Comparison of ENCODE assay signal across 13 mouse cellular contexts in the genomic region with DNA sequence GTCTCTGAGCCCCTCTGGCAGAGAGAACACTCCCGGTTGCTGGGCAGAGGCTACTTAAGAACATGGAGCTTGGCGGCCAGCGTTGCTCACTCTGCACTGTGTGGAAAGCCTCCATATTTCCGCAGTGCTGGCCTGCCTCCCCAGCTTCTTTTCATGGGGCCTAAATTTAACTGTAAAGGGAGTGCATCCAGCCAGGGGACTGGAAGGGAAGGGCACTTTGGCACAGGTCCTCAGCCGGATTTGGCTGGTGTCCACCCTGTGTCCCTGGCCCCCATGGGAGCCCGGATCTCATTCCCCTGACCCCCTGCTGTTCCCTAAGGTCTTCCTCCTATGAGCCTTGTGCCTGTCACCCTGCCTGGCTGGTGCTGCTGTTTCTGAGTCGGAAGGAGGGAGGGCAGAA. TPM values are rescaled to one million over a fixed set of nuclear protein-coding genes. Genes with fewer than 3 reads are reported as not detected.
DNase-seq lines count a peak whose midpoint lies in the region; ATAC-seq and TF ChIP-seq lines count a peak whose summit lies in the region.
"Had no signal": no experiment of that assay in that cellular context is flagged by ENCODE, and none has a peak within 500 bp of the region (broad histone marks: within the 10 kb centered on the region; RNA-seq: fewer than 3 reads in every experiment).

No protein-coding gene starts in this region.

- H3K4me2 ChIP-seq in hindbrain, embryonic 16.5 days (ENCODE audit: low read length) = no peak overlapping the region
- H3K4me2 ChIP-seq in hindbrain, embryonic 12.5 days (replicated peaks) = no peak overlapping the region
- no peak overlapping the region for H3K4me2 ChIP-seq in heart, embryonic 15.5 days
- no peak overlapping the region for H3K4me2 ChIP-seq in liver, embryonic 12.5 days
- H3K4me2 ChIP-seq in hindbrain, embryonic 11.5 days (replicated peaks; ENCODE audit: low read depth, low read length) = no peak overlapping the region
- H3K4me2 ChIP-seq: intestine, embryonic 15.5 days; midbrain, embryonic 15.5 days had no signal

- H3K36me3 ChIP-seq in hindbrain, embryonic 16.5 days (ENCODE audit: control insufficient read depth, insufficient read depth, low read length) = no peaks in the 10 kb centered on the region
- no peaks in the 10 kb centered on the region for H3K36me3 ChIP-seq in hindbrain, embryonic 12.5 days
- H3K36me3 ChIP-seq in heart, embryonic 15.5 days = no peaks in the 10 kb centered on the region
- H3K36me3 ChIP-seq in liver, embryonic 12.5 days = no peaks in the 10 kb centered on the region
- H3K36me3 ChIP-seq in hindbrain, embryonic 11.5 days (ENCODE audit: control insufficient read depth, insufficient read depth, low read length) = no peaks in the 10 kb centered on the region
- H3K36me3 ChIP-seq: intestine, embryonic 15.5 days; midbrain, embryonic 15.5 days had no signal

- WGBS in hindbrain, embryonic 16.5 days = 64% methylated on average over 7 of the region's 7 CpGs
- 82% methylated on average over 7 of the region's 7 CpGs for WGBS in hindbrain, embryonic 12.5 days
- WGBS in cerebellum, adult 2 months = 4% methylated on average over 7 of the region's 7 CpGs
- 54% methylated on average over 7 of the region's 7 CpGs for WGBS in heart, embryonic 15.5 days
- 68% methylated on average over 7 of the region's 7 CpGs for WGBS in liver, embryonic 12.5 days (ENCODE audit: insufficient replicate concordance)
- WGBS in hindbrain, embryonic 11.5 days = 84% methylated on average over 7 of the region's 7 CpGs

- TF ChIP-seq CTCF in cerebellum, adult 2 months (IDR thresholded peaks at IDR 0.05; ENCODE audit: borderline replicate concordance, insufficient read depth, low read depth, low read length) = no peak

- H3K4me1 ChIP-seq in hindbrain, embryonic 16.5 days (ENCODE audit: control insufficient read depth, insufficient read depth, low read depth, low read length) = no peaks in the 10 kb centered on the region
- peaks cover 9% of the 10 kb centered on the region for H3K4me1 ChIP-seq in hindbrain, embryonic 12.5 days
- H3K4me1 ChIP-seq in cerebellum, adult 2 months (ENCODE audit: control insufficient read depth, insufficient read depth, low read length) = peaks cover 64% of the 10 kb centered on the region
- peaks cover 29% of the 10 kb centered on the region for H3K4me1 ChIP-seq in heart, embryonic 15.5 days (replicated peaks)
- peaks cover 25% of the 10 kb centered on the region for H3K4me1 ChIP-seq in liver, embryonic 12.5 days
- H3K4me1 ChIP-seq in hindbrain, embryonic 11.5 days (replicated peaks; ENCODE audit: control insufficient read depth, insufficient read depth, low read length) = no peaks in the 10 kb centered on the region; the same call in 1 of the 2 replicates
- H3K4me1 ChIP-seq: midbrain, embryonic 15.5 days had no signal

- no peak overlapping the region for H3K27ac ChIP-seq in hindbrain, embryonic 16.5 days (ENCODE audit: low read depth, low read length)
- no peak overlapping the region for H3K27ac ChIP-seq in hindbrain, embryonic 12.5 days
- H3K27ac ChIP-seq in cerebellum, adult 2 months (ENCODE audit: insufficient read depth, low read length) = peak overlapping the region; percentile 83
- H3K27ac ChIP-seq in heart, embryonic 15.5 days = peak overlapping the region; percentile 68
- H3K27ac ChIP-seq in liver, embryonic 12.5 days = no peak overlapping the region
- H3K27ac ChIP-seq in hindbrain, embryonic 11.5 days (ENCODE audit: low read depth, low read length) = no peak overlapping the region
- H3K27ac ChIP-seq: intestine, embryonic 15.5 days; midbrain, embryonic 15.5 days had no signal

- no peak for TF ChIP-seq POLR2A in cerebellum, adult 2 months (IDR thresholded peaks at IDR 0.05; ENCODE audit: borderline replicate concordance, insufficient read depth, low read length)

- no peaks in the 10 kb centered on the region for H3K9me3 ChIP-seq in hindbrain, embryonic 16.5 days (ENCODE audit: control insufficient read depth, low read length)
- no peaks in the 10 kb centered on the region for H3K9me3 ChIP-seq in hindbrain, embryonic 12.5 days (replicated peaks)
- H3K9me3 ChIP-seq in heart, embryonic 15.5 days (replicated peaks) = no peaks in the 10 kb centered on the region
- no peaks in the 10 kb centered on the region for H3K9me3 ChIP-seq in liver, embryonic 12.5 days (replicated peaks)
- H3K9me3 ChIP-seq in hindbrain, embryonic 11.5 days (ENCODE audit: control insufficient read depth, low read length) = no peaks in the 10 kb centered on the region
- H3K9me3 ChIP-seq: intestine, embryonic 15.5 days; midbrain, embryonic 15.5 days had no signal

- no peaks in the 10 kb centered on the region; the same call in 1 of the 2 replicates for H3K27me3 ChIP-seq in hindbrain, embryonic 16.5 days (replicated peaks; ENCODE audit: control insufficient read depth, insufficient read depth, low read length)
- H3K27me3 ChIP-seq in hindbrain, embryonic 12.5 days = peaks cover 7% of the 10 kb centered on the region; the same call in 1 of the 2 replicates
- H3K27me3 ChIP-seq in cerebellum, adult 2 months (ENCODE audit: control insufficient read depth, insufficient read depth, low read length) = no peaks in the 10 kb centered on the region
- H3K27me3 ChIP-seq in heart, embryonic 15.5 days = no peaks in the 10 kb centered on the region
- H3K27me3 ChIP-seq in liver, embryonic 12.5 days (replicated peaks) = 0 out of 2 replicates have a peak, but pooled peaks cover 3% of the 10 kb centered on the region
- H3K27me3 ChIP-seq in hindbrain, embryonic 11.5 days (ENCODE audit: control insufficient read depth, insufficient read depth, low read length) = no peaks in the 10 kb centered on the region
- H3K27me3 ChIP-seq: intestine, embryonic 15.5 days had no signal

- H3K4me3 ChIP-seq in hindbrain, embryonic 16.5 days (ENCODE audit: low read length) = no peak overlapping the region
- no peak overlapping the region for H3K4me3 ChIP-seq in hindbrain, embryonic 12.5 days
- peak overlapping the region; percentile 6 for H3K4me3 ChIP-seq in cerebellum, adult 2 months (replicated peaks; ENCODE audit: insufficient read depth, low read depth, low read length)
- H3K4me3 ChIP-seq in heart, embryonic 15.5 days = no peak overlapping the region
- H3K4me3 ChIP-seq in liver, embryonic 12.5 days = no peak overlapping the region
- H3K4me3 ChIP-seq in hindbrain, embryonic 11.5 days (ENCODE audit: low read depth, low read length) = no peak overlapping the region
- H3K4me3 ChIP-seq: intestine, embryonic 15.5 days; midbrain, embryonic 15.5 days had no signal

- ATAC-seq in hindbrain, embryonic 16.5 days = 0 out of 2 replicates have a peak, but pooled peaks have one; percentile 16
- no peak for ATAC-seq in hindbrain, embryonic 12.5 days (ENCODE audit: low FRiP score)
- peak; percentile 9; the same call in 1 of the 2 replicates for ATAC-seq in heart, embryonic 15.5 days (replicated peaks; ENCODE audit: insufficient number of reproducible peaks, insufficient read depth, low FRiP score, low read depth)
- ATAC-seq in liver, embryonic 12.5 days = no peak
- ATAC-seq in hindbrain, embryonic 11.5 days (ENCODE audit: low FRiP score) = no peak
- ATAC-seq: intestine, embryonic 15.5 days; midbrain, embryonic 15.5 days had no signal

- peak; percentile 81 to 82 for DNase-seq in cerebellum, adult 2 months
- peak; percentile 63 to 67 for DNase-seq in cerebellum, postnatal 10 days
- no peak for DNase-seq in hindbrain, embryonic 11.5 days (ENCODE audit: low spot score)
- DNase-seq: liver; lung, postnatal 14 days; right cerebral cortex, postnatal 14 days had no signal

- no peak overlapping the region for H3K9ac ChIP-seq in hindbrain, embryonic 16.5 days (ENCODE audit: low read depth, low read length)
- no peak overlapping the region for H3K9ac ChIP-seq in hindbrain, embryonic 12.5 days
- H3K9ac ChIP-seq in heart, embryonic 15.5 days = no peak overlapping the region
- no peak overlapping the region for H3K9ac ChIP-seq in liver, embryonic 12.5 days
- H3K9ac ChIP-seq in hindbrain, embryonic 11.5 days (ENCODE audit: low read depth, low read length) = no peak overlapping the region
- H3K9ac ChIP-seq: intestine, embryonic 15.5 days; midbrain, embryonic 15.5 days had no signal

RNA-seq across cellular contexts. Expression of a gene that starts 3.4 kb away (rescaled TPM):
- polyA plus RNA-seq in hindbrain, embryonic 16.5 days (2015; fragmentation: Nextera tagmentation; extraction: Ambion mirVana) = 0.61 and 0.75 TPM in 2 replicates
- polyA plus RNA-seq in hindbrain, embryonic 12.5 days (2016; fragmentation: Nextera tagmentation; extraction: Ambion mirVana) = 2.3 and 2.7 TPM in 2 replicates
- polyA plus RNA-seq in cerebellum, adult 2 months (2012; rRNA removed) = 9.4 and 10.8 TPM in 2 replicates
- polyA plus RNA-seq in heart, embryonic 15.5 days (2015; fragmentation: Nextera tagmentation; extraction: Ambion mirVana) = 1.5 and 4.8 TPM in 2 replicates
- 33.2 and 36.2 TPM in 2 replicates for polyA plus RNA-seq in liver, embryonic 12.5 days (2016; fragmentation: Nextera tagmentation; extraction: Ambion mirVana)
- polyA plus RNA-seq in hindbrain, embryonic 11.5 days (2014; fragmentation: Nextera tagmentation; extraction: Ambion mirVana) = 0.56 and 1.4 TPM in 2 replicates

RNA-seq across cellular contexts. Expression of a gene that starts 8.3 kb away (rescaled TPM):
- 19.0 TPM in 2 replicates for polyA plus RNA-seq in hindbrain, embryonic 16.5 days (2015; fragmentation: Nextera tagmentation; extraction: Ambion mirVana)
- 2.7 and 3.8 TPM in 2 replicates for polyA plus RNA-seq in hindbrain, embryonic 12.5 days (2016; fragmentation: Nextera tagmentation; extraction: Ambion mirVana)
- polyA plus RNA-seq in cerebellum, adult 2 months (2012; rRNA removed) = 1,376 and 1,380 TPM in 2 replicates
- 3.7 and 4.0 TPM in 2 replicates for polyA plus RNA-seq in heart, embryonic 15.5 days (2015; fragmentation: Nextera tagmentation; extraction: Ambion mirVana)
- 0.97 and 1.2 TPM in 2 replicates for polyA plus RNA-seq in liver, embryonic 12.5 days (2016; fragmentation: Nextera tagmentation; extraction: Ambion mirVana)
- 0.60 and 0.86 TPM in 2 replicates for polyA plus RNA-seq in hindbrain, embryonic 11.5 days (2014; fragmentation: Nextera tagmentation; extraction: Ambion mirVana)

RNA-seq across cellular contexts. Expression of a gene that starts 37.2 kb away (rescaled TPM):
- 203 and 222 TPM in 2 replicates for polyA plus RNA-seq in hindbrain, embryonic 16.5 days (2015; fragmentation: Nextera tagmentation; extraction: Ambion mirVana)
- 185 and 202 TPM in 2 replicates for polyA plus RNA-seq in hindbrain, embryonic 12.5 days (2016; fragmentation: Nextera tagmentation; extraction: Ambion mirVana)
- 148 and 153 TPM in 2 replicates for polyA plus RNA-seq in cerebellum, adult 2 months (2012; rRNA removed)
- 41.4 and 56.8 TPM in 2 replicates for polyA plus RNA-seq in heart, embryonic 15.5 days (2015; fragmentation: Nextera tagmentation; extraction: Ambion mirVana)
- 20.3 and 21.2 TPM in 2 replicates for polyA plus RNA-seq in liver, embryonic 12.5 days (2016; fragmentation: Nextera tagmentation; extraction: Ambion mirVana)
- polyA plus RNA-seq in hindbrain, embryonic 11.5 days (2014; fragmentation: Nextera tagmentation; extraction: Ambion mirVana) = 120 and 125 TPM in 2 replicates

RNA-seq across cellular contexts. Expression of a gene that starts 42.0 kb away (rescaled TPM):
- polyA plus RNA-seq in hindbrain, embryonic 16.5 days (2015; fragmentation: Nextera tagmentation; extraction: Ambion mirVana) = 0.43 and 0.95 TPM in 2 replicates
- 5.5 and 12.3 TPM in 2 replicates for polyA plus RNA-seq in hindbrain, embryonic 12.5 days (2016; fragmentation: Nextera tagmentation; extraction: Ambion mirVana)
- 1.3 and 1.4 TPM in 2 replicates for polyA plus RNA-seq in cerebellum, adult 2 months (2012; rRNA removed)
- polyA plus RNA-seq in heart, embryonic 15.5 days (2015; fragmentation: Nextera tagmentation; extraction: Ambion mirVana) = 2.6 and 15.2 TPM in 2 replicates
- polyA plus RNA-seq in liver, embryonic 12.5 days (2016; fragmentation: Nextera tagmentation; extraction: Ambion mirVana) = 0.67 and 0.86 TPM in 2 replicates
- polyA plus RNA-seq in hindbrain, embryonic 11.5 days (2014; fragmentation: Nextera tagmentation; extraction: Ambion mirVana) = 6.3 and 8.6 TPM in 2 replicates
- polyA plus RNA-seq: midbrain, embryonic 15.5 days; neural tube, embryonic 14.5 days had no signal

RNA-seq across cellular contexts. Expression of a gene that starts 59.3 kb away (rescaled TPM):
- polyA plus RNA-seq in hindbrain, embryonic 16.5 days (2015; fragmentation: Nextera tagmentation; extraction: Ambion mirVana) = 0.50 and 0.65 TPM in 2 replicates
- polyA plus RNA-seq in hindbrain, embryonic 12.5 days (2016; fragmentation: Nextera tagmentation; extraction: Ambion mirVana) = 2.1 TPM in 2 replicates
- 48.9 and 54.2 TPM in 2 replicates for polyA plus RNA-seq in cerebellum, adult 2 months (2012; rRNA removed)
- 0.25 and 0.39 TPM in 2 replicates for polyA plus RNA-seq in heart, embryonic 15.5 days (2015; fragmentation: Nextera tagmentation; extraction: Ambion mirVana)
- polyA plus RNA-seq in liver, embryonic 12.5 days (2016; fragmentation: Nextera tagmentation; extraction: Ambion mirVana) = 0.06 and 0.19 TPM in 2 replicates
- 1.0 and 2.8 TPM in 2 replicates for polyA plus RNA-seq in hindbrain, embryonic 11.5 days (2014; fragmentation: Nextera tagmentation; extraction: Ambion mirVana)
- polyA plus RNA-seq: neural tube, embryonic 14.5 days had no signal

Comparison
In these comparisons a context has a peak if more than half of its experiments do, and no peak if none do; other contexts are left out.
1. ATAC-seq: peak in hindbrain, embryonic 16.5 days (single experiment) and heart, embryonic 15.5 days (single experiment); none in hindbrain, embryonic 12.5 days (single experiment), liver, embryonic 12.5 days (single experiment) and hindbrain, embryonic 11.5 days (single experiment).
2. H3K27ac ChIP-seq: peak in cerebellum, adult 2 months (single experiment) and heart, embryonic 15.5 days (single experiment); none in hindbrain, embryonic 16.5 days (single experiment), hindbrain, embryonic 12.5 days (single experiment), liver, embryonic 12.5 days (single experiment) and hindbrain, embryonic 11.5 days (single experiment).
3. RNA of a gene that starts 8.3 kb away (polyA plus RNA-seq): 1,376 to 1,380 TPM in cerebellum, adult 2 months; 19.0 TPM in hindbrain, embryonic 16.5 days, 3.7 to 4.0 TPM in heart, embryonic 15.5 days, 2.7 to 3.8 TPM in hindbrain, embryonic 12.5 days, 0.97 to 1.2 TPM in liver, embryonic 12.5 days and 0.60 to 0.86 TPM in hindbrain, embryonic 11.5 days; every median in the first group is over 10 times any median in the second.